Mouse (Mus musculus) neural tube, embryonic 10.5 days (tissue): ENCODE measurements at regions not wholly inside any gene's neighbourhood (a gene's known extent, or its start where the extent isn't known, plus 50 kb on each side); places are given as distances from the start of the nearest gene placed in this dataset.

Experiments
- DNase-seq: peaks from one replicate; pipeline ENCODE4 v3.0.0-alpha.2; 2017; ENCODE audit warnings: low spot score; ENCODE audit errors: extremely low spot score

DNA sequence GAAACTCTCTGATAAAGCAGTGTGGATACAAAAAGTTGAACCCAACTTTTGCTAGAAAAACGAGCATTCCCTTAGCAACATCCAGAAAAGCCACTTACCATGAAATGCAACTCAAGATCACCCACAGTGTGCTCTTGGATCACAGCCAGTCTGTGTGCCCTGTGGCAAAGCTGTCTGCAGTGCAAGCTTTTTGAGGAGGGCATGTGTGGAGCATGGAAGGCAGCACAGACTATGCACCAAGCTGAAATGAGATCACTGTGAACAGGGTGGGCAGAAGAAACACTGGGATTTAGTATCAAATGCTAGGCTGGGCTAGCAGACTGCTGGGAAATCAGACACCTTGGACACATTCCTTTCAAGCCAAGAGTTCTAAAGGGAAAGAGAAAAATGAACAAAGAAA is 162.4 kb downstream of the Sim1 start:
- no peak for DNase-seq

DNA sequence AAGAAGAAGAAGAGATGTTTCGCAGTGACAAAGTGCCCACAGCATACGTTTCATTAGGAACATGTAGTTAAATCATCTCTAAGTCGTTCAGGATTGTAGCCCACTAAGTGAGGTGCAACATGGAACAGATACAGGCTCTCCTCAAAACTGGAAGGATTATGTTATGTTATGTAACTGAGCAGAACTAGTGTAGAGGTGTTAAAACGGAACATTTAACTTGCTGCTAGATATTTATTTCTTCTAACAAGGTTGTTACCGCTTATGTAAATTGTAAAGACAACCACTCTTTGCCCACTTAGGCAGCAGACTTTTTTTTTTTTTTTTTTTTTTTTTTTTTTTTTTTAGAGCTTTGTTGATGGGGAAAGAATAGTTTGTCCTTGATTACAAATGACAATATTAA is 163.8 kb downstream of the Sim1 start:
- no peak for DNase-seq

DNA sequence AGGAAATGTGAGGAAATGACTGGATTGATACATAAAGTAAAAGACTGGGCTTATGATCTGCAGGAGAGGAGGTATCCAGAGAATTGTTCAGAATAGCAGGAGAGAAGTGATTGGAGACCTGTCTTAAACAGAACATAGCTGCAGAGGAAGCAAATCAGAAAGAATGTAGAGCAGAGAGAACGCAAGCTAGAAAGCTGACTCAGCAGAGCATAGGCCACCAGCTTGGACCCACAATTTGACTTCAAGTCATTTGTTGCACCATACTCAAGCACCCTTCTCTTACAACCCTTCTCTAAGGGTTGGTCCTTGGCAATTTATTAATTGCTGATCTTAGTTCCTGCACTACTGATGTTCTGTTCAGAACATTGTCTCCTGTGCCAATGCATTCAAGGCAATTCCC is 207.0 kb downstream of the Sim1 start:
- no peak for DNase-seq

DNA sequence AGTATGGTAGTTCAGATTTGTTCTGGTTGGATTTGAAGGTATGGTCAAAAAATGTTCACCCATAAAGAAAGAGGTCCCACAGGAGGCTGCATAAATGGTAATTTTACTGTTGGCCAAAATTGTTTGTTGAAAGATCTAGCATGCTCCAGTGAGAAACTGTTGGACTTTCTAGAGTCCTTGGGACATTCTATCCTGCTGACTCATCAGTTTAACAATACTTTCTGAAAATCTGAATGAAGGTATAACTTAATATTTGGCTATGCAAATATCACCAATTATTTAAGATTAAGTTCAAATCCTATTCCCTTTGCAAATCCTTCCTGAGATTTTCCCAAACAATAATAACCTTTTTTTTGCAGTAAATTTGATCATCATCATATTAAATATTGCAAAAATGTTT is 257.3 kb downstream of the Sim1 start:
- DNase-seq = no peak

DNA sequence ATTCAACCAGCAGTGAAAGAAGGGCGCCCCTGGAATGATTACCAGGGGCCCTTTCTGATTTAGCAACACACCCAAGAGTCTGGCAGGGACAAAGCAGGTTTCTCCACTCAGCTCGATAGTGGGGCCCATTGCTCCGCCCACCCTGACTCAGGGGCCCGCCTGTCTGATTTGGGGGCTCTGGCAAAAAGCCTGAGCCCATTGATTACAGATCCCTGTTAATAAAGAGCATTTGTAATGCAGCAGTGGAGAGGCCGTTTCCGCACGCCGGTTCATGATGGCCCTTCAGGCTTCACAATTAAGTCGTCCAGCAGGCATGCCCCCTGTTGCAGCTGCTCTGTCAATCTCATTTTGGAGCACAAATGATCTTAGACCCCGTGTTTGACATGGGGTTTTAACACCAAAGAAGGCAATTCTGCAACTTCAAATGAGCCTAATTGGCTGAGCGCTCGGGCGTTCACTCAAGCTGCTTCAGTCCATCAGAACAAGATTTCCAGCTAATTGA is 259.0 kb downstream of the Sim1 start:
- peak; percentile 54 for DNase-seq

DNA sequence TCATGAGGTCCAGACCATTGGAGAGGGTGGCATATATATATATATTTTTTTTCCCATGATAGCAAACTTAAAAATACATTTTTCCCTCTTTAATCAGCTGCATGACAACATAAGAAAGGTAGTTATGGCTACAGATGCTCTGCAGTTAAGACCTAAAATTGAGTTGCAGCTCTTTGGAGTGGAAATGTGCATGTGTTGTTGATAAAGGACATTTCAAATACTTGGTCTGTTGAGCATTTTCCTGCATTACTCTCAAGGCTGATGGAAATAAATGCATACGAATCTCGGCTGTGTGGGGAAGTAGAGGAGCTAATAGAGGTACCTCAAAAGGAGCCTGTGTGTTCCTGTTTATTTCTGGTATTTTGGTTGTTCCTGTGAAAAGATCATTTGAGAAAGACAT is 259.5 kb downstream of the Sim1 start:
- DNase-seq = no peak

DNA sequence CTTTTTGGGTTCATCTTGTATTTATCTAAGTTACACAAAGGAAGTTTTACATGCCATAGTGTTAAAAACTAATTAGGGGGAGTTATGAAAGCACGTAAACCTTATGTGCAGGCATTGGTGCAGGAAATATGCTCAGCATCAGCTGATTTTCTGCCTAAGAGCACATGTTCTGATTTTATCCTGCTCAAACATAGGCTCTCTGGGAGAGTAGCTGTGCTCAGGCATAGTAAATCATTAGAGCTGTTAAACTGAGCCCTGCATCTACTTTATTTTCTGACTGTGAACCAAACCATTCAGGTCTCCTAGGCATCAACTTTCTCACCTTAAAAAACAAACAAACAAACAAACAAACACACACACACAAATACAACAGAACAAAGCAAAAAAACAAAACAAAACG is 260.2 kb downstream of the Sim1 start:
- DNase-seq = no peak

DNA sequence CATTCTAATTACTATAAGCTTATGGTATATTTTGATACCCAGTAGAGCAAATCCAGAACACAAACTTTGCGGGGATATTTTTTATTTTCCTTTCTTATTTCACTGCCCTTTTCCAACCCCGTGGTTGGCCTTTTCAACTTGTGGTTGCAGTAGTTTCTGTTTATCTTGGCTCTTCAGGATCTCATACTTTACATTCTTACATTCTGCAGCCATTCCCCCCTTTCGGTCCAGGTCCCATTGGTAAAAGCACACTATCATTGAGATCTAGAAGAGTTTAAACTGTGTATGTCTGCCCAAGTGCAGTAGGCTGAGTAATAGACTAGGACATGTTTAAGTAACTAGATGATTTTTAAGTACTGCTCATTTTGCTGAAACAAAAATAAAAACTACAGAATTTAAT is 279.1 kb downstream of the Sim1 start:
- DNase-seq = no peak

DNA sequence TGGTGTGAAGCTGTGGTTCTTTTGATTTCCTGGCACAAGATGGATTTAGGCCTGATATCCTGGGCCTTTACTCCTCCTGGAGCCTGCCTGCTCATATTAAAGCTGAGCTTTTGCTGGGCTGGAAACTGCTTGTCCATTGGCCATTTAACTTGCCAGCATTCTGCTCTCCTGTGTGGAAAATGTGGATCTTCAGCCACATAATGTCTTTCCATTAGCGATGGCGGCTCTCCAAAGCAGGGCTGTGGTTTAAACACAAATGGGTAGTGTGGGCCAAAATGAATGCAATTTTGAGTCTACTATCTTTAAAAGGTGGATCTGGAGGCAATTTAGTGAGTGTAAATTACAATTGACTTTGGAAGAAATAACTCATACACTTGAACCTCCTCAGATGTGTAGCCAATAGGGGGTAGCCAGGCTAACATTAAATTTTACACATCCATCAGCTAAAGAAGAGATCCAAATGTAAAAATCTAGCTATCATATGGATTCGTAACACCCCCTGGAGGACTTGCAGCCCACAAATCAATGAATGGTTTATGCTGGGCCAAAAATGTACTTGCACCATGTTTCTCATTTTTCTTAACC is 281.5 kb downstream of the Sim1 start:
- no peak for DNase-seq

DNA sequence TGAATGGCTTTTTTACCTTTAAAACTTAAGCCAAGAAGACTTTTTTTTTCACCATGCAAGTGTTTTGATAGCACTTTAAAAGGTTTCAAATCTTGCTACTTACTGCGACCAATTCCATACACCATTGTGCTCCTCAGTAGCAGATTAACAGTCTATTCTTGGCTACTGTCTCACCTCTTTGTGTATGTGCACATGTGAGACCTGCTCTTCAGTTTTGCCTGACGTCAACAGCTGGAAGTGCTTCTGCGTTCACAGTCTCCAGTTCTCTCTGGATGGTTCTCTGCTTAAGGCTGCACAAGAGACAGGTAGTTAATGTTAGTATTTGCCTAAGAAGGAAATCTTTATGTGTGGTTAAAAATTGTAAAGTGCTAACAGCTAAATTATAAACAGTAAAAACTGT is 282.1 kb downstream of the Sim1 start:
- DNase-seq = no peak

DNA sequence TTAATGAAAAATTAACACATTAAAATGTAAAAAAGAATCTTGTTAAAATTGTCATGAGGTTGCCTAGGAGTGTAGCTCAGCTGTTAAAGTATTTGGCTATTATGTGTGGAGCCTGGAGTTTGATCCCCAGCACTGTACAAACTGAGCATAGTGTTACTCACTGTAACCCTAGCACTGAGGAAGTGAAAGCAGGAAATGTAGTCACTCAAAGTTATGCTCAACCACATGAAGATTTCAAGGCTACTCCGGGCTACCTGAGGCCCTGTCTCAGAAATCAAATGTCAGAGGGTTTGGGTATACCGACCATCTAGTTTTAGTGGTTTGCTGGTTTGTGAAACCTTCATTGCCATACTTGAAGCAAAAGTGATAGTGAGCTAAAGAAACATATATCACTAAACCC is 287.2 kb downstream of the Sim1 start:
- no peak for DNase-seq

DNA sequence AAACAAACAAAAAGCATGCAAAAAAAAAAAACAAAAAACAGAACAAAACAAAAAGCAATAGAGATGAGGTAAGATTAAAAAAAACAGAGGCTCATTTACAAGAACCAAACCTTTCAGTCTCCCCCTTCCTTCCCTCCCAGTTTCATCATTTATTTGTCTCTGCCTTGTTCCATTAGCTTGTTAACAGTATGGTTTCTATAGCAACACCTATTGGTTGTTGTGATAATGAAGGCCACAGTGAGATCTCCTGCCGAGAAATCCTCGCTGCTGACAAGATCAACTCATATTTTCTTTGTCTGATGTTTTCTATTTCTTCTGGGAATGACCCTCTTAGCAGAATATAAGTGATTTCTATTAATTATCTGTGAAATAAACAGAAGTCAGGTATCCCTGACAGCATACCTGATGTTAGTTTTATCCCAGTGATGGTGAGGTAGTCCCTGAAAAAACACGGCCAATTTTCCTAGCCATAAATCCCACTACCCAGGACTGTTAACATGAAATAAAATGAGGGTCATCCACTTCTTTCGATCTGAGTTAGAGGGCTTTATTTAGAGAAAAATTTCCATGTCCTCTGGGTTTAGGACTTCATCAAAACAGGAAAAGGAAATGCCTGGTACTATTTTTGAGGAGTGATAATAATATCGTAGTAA is 288.9 kb upstream of the Gm49339 start:
- DNase-seq = no peak

DNA sequence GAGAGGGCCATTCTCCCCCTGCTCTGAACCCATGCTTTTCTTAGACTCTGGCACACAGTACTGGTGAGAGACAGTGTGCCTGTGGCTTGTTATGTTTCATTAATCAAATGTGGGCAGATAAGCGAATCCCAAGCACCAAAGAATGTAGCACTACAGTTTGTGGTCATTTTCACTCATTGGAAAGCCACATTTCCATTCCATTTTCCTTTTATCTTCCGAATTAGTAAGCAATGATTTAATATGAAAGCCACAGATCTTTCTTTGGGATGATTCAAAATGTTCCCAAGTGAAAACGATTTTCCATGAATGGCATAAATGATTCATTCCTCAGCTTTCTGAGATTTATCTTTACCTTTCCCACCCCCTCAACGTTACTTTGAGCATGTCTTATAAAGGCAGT is 260.9 kb upstream of the Gm49339 start:
- no peak for DNase-seq

DNA sequence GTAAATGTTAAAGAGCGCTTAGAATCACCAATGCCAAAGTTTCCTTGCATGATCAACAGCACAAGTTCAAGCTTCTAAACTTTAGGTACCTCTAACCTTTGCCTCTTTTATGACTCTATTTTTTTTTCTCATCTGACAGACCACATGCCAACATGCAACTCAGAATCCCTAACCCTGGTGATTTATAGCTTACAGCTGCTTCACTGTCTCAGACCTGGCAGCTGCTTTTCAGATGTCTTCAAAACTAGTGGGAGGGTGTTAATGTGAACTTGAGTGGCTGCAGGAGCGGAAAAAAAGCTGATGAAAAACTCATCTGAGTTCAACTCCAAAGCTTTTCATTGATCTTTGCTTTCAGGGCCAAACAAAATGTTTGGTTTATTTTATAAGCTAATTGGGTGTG is 246.8 kb upstream of the Gm49339 start:
- peak; percentile 14 for DNase-seq

DNA sequence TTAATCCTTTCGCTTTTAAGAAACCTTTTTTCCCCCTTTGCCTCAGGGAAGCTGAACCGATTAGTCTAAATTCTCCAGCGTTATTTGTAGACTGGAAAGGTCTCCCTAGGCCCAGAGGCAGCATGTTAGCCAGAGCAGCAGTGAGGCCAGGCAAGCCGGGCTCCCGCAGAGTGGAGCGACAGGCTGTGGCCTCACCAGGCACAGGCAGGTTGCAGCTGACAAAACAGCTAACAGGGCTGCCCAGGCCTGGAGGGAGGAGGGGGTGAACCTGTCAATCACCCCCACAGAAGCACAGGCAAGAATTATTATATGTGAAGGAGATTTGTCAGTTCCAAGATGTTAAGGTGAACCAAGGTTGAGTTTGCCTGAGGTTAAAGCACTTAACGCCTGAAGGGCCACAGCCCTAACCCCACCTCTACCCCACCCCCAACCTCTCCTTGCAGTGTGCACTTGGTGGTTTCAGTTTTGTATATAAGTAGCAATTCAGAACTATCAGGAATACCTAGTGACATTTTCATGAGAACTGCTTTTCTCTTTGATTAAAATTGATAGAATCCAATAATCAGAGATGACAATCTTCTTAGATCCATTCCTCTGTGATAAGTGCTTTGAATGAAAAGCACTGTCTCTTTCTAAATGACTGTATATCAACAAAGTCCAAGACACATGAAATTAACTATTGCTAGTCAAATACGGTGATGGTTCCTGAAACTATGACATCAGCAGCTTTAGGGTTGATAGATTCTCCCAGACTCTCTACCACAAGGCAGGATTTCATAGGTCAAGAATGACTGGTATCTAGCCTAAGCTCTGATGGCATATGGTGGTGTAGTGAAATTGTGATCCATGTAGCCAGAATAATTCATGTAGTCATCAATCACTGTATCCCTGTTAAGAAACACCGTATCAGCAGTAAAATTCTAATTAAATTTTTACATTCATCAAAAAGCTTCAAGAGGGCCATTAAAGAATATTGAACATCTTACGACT is 244.5 kb upstream of the Gm49339 start:
- peak; percentile 60 for DNase-seq

DNA sequence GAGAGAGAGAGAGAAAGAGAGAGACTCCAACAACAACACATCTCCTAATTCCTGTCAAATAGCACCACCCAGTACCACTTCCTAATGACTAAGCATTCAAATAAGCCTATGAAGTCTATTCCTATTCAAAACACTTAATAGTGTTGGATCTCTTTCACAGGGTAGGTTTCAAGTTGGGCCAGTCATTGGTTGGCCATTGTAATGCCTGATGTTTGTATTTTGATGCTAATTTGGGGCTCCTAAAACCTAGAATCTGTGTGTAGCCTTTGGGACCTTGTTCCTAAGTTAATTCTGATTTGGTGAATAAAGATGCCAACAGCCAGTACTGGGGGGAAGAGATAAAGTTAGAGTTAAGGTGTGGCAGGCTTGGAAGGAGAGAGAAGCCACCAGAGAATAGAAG is 242.3 kb upstream of the Gm49339 start:
- DNase-seq = no peak

DNA sequence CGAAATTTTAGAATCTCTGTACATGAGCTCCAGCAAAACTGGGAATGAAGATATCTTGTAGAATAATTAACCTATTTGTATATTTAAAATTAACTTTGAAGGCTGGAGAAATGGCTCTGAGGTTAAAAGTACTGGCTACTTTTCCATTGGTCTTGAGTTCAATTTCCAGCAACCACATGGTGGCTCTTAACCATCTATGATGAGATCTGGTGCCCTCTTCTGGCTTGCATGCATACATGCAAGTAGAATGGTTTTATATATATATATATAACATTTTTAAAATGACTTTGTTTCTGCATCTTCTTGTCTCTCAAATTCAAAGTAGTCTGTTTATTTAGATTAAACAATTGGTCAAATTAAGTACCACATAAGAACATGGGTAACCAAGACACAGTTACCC is 227.0 kb upstream of the Gm49339 start:
- DNase-seq = no peak

DNA sequence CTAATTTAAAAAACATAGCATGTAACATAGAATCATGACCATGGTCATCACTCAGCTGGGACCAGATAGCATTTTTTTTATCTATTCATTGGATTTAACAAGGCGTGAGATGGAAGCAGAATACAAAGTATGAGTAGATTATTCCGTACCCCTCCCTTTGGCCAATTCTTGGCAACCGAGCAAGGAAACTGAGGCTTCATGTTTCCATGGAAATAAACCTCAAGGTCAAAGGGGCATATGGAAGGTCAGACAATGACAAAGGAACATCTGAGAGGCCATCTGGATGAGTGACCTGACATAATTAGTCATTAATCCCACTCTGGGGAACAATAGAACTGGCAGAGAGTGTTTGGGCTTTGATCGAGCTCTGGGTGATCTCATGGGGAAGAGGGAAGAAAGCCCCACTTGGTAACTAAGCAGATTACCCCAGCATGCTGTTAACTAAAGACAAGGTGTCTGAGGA is 222.8 kb upstream of the Gm49339 start:
- DNase-seq = peak; percentile 37

DNA sequence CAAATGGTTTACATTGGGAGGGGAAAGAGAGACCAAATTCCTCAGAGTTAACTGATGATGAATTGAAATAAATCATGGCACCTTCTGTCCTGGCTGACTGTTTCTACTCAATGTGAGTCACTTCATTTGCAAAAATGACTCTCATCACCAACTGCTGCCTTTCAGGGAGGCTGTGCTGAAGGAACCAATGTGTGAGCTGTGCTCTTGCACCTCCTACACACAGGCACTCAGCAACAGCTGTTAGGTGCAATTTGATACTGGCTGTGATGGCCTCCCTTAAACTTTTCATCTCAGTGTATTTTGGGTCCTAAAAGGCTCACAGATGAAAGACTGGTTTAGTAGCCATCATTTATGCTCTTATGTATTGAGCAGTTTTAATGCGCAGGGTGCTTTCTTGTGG is 209.0 kb upstream of the Gm49339 start:
- no peak for DNase-seq

DNA sequence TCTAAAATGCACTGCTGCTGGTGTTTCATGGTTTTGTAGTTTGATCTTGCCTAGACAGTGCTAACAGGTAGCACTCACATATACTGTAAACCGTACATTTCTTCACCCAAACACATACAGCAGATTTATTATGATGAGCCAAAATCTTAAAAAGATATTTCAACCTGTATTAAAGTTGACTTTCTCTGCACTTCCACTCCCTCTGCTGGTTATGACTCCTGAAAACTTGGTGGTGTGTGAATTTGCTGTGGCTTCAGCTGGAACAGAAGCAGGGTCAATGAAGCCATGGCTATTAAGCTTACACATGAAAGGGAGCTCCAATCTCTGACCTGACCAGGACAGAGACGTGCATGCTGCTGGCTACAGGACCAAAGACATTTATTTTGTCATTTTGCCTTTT is 202.2 kb upstream of the Gm49339 start:
- DNase-seq = no peak

DNA sequence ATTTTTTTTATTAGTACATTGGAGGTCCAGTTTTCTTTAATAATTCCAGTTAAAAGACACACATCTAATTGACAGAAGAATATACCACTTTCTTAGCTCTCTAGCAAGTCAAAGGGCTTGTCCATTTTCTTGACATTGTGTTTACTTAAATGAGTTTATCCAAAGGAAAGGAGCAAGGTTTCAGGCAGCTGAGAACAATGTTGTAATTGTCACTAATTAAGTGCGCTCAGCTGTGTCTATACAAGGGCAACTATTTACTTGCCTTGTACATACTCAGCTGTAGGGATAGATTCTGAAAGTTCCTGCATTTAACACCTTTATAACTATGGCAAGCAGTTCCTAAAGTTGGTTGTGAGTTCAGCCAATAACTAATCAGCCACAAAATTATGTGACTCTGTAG is 198.0 kb upstream of the Gm49339 start:
- no peak for DNase-seq

DNA sequence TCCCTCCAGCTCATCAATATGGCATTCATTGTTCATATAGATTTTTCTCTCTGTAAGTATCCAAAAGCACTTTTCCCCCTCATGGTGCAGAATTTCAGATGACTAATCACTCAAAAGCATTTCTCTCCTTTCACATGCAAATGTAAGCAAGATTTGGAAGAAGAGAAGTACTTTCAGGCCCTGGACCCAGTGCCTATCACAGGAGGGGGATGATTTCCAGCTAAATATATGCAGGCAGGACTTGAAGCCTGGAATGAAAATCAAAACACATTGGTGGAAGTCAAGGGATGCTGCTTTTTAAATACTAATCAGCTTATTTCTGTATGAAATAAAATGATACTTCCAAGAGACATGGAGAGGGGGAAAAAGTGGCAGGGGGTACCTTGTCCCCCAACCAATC is 195.9 kb upstream of the Gm49339 start:
- no peak for DNase-seq
